Mouse (Mus musculus) thymus, postnatal 25 days (tissue): ENCODE measurements around the gene 2200002D01Rik.

Source experiments
- DNase-seq: peaks from one replicate; pipeline ENCODE4 v3.0.0; 2022

Gene 2200002D01Rik

DNA sequence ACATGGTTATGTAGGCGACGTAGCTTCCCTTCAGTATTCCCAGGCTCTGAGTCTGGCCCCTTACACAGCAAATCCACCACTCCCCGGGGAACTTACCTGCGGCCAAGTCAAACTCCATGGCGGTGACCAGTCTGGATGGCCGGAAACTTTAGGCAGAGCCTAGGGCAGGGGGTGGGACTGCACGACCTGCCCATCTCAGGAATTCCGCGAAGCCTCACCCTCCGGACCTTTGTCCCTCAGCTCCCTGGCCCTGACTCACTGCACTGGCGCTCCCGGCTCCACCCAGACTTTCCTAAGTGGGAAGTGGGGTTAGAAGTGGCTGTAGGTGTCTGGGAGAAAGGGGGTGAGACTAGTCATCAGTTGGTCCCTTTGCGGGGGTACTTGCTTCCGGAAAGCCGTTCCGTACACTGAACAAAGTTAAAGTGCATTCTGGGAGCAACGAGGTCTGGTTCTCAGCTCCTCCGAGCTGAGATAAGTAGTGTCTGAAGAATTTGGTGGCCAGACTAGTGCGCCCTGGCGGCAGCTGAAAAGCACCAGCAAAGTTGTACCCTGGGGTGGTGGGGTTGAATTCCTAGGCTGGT, at the start of gene 2200002D01Rik:
Gene 2200002D01Rik, minus strand, starts transcription at position 206 of the 581 bp plus-strand sequence.
- peak; percentile 48 for DNase-seq

- peak; percentile 73 for DNase-seq
These were observed 48.7 kb upstream of the 2200002D01Rik start for GRCm38 (mm10) chr7:29296998-29297397.

- no peak for DNase-seq
These were observed 47.8 kb upstream of the 2200002D01Rik start for GRCm38 (mm10) chr7:29295861-29296647.

GRCm38 (mm10) chr7:29294111-29294761, 46.0 kb upstream of the 2200002D01Rik start:
- no peak for DNase-seq

DNA sequence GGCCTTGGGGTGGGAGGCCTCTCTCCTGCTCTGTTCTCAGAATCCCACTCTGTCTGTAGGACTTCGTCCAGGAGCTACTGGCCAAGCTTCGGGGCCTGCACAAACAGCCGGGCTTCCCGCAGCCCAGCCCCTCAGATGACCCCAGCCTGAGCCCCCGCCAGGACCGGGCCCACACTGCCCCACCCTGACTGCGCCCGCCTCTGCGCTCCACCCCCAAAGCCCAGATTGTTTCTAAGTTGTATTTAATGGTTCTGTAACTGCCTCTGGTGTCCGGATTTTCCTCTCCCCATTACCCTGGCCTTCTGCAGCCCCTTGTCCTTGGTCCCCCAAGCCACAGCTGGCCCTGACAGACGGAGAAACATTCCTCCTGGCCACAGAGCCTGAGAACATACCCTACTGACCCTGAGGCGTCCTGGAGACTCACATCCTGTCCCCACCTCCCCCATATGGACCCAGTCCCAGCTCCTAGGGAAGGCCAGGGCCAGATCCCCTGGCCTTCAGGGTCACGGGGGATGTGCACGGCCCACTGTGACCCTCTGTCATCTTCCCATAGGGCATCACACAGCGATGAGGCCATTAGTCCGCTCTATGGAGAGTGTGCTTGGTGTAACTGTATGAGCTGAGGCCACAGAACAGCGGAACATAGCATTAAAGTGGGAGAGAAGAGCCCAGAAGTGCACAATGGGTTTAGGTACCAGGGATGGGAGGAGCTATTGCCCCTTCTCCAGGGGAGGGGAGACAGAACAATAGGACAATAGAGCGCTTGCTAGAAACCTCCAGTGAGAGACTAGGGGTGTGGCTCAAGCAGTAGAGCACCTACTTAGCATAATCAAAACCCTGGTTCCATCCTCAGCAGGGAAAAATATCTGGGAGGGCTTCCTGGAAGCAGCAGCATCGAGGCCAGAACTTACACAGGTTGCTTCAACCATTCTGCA, 45.1 kb upstream of the 2200002D01Rik start:
- no peak for DNase-seq

DNA sequence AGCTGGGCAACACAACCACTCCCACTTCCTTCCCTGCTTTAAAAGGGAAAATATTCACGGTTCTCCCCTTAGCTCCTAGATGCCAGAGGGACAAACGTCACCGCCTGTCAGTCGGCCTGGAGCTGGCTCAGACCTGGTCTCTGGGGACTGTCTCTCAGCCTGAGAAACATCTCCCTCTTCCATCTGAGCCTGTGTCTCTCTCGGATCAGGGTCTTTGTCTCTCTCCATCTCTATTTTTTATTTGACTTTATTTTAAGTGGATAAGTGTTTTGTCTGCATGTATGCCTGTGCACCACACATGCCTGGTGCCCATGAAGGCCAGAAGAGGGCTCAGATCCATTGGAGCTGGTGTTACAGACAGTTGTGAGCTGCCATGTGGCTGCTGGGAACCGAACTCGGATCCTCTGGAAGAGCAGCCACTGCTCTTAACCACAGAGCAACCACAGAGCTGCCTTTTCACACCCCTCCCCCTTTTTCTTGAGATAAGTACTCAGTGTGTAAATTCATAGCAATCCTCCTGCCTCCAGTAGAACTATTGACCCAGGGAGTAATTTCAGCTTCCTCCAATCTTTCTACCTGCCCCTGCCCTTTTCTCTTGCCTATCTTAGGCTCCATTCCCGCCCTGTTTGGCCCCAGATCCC, 44.3 kb upstream of the 2200002D01Rik start:
- no peak for DNase-seq

DNA sequence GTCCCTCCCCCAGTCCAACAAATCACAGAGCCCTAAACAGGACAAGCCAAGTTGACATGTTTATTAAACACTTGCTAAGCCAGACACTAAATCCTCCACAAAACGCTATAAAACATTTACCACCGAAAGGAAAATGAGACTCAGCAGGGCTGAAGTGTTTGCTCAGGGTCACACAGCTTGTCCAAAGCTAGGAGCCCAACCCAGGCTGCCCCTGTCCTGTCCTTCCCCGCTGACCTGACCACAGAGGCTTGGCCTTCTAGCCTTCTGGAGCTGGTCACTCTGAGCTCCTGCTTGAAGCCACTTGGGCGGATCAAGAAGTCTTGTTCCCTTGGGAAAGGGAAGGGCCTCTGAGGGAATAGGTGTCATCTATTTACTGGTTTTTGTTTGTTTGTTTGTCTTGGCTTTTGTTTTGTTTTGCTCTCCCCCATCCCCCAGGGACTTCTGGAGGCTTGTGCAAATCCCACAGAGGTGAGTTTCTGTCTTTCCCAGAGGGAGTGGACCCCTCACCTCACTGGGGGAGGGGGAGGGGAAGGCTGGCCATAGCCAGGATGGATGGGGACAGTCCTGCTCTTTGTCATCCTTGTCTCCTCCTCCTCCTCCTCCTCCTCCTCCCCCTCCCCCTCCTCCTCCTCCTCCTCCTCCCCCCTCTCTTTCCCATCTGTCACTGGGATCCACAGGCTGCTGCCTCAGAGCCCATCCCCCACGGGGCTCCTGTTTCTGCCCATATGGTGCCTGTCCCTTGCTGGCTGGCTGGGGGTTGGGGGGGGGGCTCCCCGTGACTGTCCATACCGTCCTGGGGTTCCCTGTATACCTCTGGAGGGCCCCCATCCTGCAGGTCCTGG, 43.6 kb upstream of the 2200002D01Rik start:
- no peak for DNase-seq

- no peak for DNase-seq
These were observed 42.6 kb upstream of the 2200002D01Rik start for GRCm38 (mm10) chr7:29290691-29291485.

DNA sequence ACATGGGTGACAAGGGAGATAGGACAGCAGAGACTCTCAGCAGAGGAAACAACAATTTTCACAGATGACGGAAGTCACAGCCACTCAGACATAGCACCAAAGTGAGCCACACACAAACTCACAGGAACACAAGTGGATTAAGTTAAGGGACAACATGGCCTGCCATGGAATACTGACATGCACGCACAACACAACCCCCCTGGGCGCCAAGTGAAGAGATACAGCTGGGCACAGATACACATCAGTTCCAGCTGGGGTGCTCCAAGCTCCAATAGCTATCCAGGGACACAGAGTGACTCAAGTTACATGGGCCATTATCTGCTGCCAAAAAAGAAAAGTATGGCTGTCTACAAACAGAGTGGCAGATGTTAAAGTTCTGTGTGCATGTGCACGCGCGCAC, 41.6 kb upstream of the 2200002D01Rik start:
- no peak for DNase-seq

- DNase-seq = peak; percentile 86
These were observed 40.8 kb upstream of the 2200002D01Rik start, which contains the start of gene Ppp1r14a for GRCm38 (mm10) chr7:29288942-29289638. Gene Ppp1r14a (plus strand): TSS chr7:29289308.

GRCm38 (mm10) chr7:29288079-29288478, 39.8 kb upstream of the 2200002D01Rik start:
- DNase-seq = no peak

DNA sequence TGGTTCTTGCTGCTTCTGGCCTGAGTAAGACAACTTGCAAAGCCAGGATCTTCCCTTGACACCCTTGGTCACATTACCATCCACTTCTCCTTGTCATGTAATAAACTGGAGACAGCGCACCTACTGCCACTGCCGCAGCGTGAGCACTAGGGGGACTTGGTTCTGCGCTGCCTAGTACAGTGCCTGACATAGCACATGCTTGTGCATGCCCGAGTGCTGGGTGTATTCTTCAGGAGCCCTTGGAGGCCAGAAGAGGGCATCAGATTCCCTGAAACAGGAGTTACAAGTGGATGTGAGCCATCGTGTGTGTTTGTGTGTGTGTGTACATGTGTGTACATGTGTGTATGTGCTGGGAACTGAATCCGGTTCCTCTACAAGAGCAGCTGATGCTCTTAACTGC, 39.2 kb upstream of the 2200002D01Rik start:
- DNase-seq = no peak

DNA sequence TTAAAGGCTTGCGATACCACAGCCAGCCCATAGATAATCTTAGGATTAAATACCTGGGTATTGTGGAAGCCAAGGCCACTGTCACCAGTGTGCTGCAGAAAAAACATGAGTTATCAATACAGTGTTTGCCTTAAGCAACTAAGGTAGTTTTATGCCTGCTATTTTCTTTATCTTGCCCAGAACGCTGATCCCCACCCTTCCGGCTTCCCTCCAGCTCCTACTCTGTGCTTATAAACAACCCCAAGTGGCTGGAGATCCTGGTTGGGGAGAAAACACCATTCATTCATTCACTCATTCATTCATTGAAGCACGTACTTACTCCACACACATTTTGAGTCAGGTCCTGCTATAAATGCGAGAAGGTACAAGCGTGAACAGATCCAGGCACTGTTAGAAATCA, 36.3 kb upstream of the 2200002D01Rik start:
- DNase-seq = no peak

- DNase-seq = no peak
These were observed 35.6 kb upstream of the 2200002D01Rik start for GRCm38 (mm10) chr7:29283876-29284275.

- no peak for DNase-seq
These were observed 33.8 kb upstream of the 2200002D01Rik start for GRCm38 (mm10) chr7:29282074-29282554.

GRCm38 (mm10) chr7:29281201-29282073, 33.2 kb upstream of the 2200002D01Rik start, which contains the start of gene Spint2:
Gene Spint2 (minus strand): TSS chr7:29281912.
- DNase-seq = peak; percentile 85

GRCm38 (mm10) chr7:29280801-29281200, 32.5 kb upstream of the 2200002D01Rik start:
- peak; percentile 64 for DNase-seq

DNA sequence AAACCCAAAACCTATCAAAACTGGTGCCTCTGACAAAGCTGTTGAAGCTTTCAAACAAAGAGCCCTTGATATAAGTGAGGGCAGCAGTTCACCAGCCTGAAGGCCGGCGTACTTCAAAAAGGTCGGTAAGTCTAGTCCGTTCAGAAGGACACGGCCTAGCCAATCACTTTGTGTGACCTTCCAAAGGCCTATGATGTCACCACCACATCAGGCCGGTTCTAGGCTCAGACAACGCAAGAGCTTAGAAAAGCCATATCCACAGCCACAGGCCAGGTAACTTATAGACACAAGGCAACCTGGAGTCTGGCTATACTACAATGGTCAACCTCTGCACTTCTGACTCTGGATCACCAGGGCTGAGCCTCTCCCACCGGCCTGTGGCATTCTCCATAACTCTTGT, 31.7 kb upstream of the 2200002D01Rik start:
- peak; percentile 25 for DNase-seq
